Mouse (Mus musculus): ENCODE measurements at regions not wholly inside any gene's neighbourhood (a gene's known extent, or its start where the extent isn't known, plus 50 kb on each side); places are given as distances from the start of the nearest gene placed in this dataset.

DNA sequence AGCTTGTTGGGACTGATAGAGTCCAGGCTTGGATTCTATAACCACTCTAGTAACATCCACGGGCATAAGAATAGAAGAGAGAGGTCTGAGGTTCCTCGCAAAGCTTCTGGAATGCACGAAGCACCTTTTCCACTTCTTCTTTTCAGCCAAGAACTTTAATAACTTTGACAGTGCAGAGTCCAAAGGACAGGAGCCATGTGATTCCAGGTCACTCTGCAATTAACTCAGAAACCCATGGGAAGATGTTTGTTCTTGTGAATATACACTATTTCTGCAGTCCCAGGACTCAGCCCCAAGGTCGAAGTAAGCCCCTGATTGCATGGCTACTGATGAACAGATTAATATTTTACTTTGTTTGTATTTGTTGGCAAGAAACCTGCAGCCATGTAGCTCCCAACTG is 113.0 kb upstream of the Nxt1 start:
- DNase-seq (ENCODE audit: low spot score in 2 of 2), result no peak

DNA sequence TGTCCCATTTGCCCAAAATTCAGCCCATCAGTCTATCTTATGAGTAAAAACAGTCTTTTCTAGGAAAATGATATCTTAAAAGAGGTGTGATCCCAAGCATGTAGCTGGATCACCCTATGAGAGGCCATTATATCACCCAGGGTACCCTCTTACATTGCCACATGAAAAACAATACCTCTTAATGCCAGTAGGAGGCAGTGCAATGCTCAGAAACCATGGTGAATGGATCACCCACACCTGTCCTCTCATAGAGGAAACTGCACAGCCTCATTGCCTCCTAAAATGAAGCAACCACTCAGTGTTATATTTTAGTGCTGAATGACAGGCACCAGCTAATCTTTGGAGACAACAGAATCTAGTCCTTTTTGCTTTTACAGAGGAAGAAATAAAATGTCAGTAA is 114.0 kb upstream of the Nxt1 start:
- DNase-seq (ENCODE audit: low spot score in 2 of 2), result no peak

DNA sequence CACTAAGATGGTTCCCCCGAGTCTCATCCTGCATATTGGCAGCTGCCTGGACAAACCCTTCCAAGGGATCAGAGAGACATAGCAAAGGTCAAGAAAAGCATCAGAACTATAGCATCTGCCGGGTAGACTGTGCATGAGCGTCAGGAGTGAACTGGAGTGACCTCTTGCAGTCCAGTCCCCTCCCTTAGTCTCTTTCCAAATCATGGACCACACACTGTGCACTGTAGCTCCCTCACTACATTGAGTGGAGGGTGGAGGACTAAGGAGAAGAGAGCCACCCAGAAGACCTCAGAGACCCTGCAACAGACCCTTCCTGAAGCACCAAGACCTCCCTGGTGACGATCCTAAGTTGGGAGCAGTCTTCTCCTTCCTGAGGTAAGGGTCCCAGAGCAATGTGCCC is 107.8 kb upstream of the Cd93 start:
- no peak for DNase-seq (ENCODE audit: low spot score in 2 of 2)

DNA sequence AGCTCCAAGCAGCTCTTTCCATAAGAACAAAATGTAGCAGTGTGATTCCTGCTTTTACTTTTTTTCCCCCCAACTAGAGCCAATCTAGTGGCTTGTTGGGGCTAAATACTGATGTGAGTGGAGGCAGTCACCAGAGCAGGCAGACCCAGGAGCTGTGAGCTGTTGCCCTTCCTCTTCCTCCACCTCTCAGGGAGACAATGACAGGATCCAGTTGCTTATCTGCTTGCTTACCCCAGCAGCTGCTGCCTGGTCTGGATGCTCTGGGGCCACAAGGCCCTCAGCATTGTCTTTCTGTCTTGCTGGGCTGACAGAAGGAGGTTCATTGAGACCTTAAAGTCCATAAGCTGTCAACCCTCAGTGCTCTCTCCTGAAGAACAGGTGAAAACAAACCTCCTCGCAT is 106.3 kb upstream of the Cd93 start:
- no peak for DNase-seq (ENCODE audit: low spot score in 2 of 2)

DNA sequence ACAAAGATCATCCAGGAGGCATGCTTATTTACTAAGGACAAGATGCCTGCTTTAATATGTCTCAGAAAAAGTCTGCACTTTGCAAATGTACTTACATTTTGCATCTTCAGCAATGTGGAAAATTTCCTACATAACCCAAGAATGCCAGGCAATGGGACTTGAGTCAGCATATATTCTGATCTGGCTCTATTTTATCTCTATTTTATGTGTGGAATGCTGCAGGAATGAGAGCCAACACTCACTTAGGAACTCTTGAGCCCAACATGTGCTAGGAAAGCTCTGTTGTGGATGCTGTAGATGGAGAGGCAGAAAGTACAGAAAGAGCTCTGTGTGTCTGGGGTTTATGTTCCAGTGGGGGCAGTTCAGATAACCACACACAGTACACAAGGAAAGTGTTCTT is 99.0 kb upstream of the Cd93 start:
- DNase-seq (ENCODE audit: low spot score in 2 of 2), result no peak

DNA sequence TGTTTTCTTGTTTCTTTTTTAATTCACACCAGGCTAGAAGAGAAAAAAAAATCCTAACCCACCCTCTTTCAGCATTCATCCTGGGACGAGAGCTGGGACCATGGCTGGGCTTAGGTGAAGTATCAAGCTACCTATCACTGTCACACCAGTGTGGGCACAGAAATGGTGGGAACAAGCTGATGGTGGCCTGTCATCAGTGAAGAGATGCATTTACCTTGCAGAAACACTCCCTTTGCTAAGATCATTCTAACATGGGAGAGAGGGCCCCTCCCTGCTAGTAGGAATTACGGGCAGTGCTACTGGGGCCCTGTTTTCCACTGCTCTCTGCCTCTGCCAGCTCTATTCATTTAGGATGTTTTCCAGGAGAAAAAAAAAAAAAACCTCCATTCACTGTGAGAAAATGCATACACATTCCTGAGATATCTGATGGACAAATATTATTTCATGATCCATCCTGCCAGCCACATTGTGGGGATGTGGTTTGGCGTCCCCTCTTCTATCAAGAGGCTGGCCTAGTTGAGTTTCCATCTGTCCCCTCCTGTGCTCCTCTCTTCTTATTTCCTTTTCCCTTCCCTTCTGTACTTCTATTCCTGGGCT is 94.6 kb upstream of the Cd93 start:
- DNase-seq (ENCODE audit: low spot score in 2 of 2), result no peak

DNA sequence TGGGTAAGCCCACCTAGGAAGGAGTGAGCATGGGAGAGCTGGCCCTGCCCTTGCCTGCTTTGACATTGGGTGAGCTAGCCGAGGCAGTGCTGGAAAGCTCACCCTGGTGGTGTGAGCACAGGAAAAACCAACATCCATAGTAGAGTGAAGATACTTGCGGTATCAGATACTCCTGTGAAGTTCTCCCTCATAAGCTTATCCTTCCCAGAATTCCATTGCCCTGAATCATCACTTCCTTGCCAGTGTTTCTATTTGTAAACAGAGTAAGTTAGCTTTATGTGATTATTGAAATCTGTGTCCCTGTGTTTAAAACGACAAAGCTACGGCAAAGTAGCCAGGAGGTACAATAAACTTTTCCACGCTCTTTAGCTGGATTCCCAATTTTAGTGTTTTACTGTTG is 93.9 kb upstream of the Cd93 start:
- no peak for DNase-seq (ENCODE audit: low spot score in 2 of 2)

DNA sequence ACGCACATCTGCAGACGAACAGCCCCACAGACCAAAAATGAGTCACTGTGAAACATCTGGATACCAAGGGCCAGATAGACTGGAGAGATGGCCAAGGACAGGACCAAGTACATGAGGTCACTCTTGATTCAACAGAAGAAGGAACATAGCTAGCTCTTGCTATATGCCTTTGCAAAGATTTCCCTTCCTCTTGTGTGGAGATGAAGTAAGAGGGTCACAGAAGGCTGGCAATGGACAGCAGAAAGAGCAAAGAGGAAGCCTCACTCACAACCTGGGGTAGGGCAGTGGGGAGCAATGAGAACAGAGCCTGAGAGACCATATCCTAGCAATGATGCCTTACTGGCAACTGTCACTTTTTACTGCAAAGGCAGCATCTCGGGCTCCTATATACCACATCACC is 93.2 kb upstream of the Cd93 start:
- no peak for DNase-seq (ENCODE audit: low spot score in 2 of 2)

DNA sequence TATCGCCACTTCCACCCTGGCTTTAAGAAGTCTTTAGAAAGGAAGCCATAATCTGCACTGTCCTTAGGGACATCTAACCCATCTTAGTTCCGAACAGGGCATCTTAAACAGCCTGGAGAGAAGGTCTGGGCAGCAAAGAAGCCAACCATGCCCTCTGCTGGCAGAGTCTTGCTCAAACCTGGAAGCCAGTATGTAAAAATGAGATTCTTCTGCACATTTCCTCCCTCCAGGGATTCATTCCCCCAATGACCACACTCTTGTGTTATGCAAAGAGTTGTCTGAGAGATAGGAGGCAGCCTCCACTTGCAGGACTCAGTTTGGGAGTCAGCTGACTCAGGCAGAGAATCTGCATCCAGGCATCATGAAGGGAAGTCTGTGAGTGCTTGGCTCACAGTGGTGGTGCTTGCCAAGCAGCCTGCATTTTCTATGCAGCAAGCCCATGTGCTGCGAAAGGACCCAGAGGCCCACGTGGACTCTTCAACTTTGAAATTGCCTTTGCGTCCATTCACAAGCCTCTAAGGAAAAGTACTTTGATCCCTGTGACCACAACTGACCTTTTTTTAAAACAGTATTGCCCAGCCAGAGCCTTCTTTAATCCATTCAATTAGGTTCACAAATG is 92.3 kb upstream of the Cd93 start:
- no peak for DNase-seq (ENCODE audit: low spot score in 2 of 2)

DNA sequence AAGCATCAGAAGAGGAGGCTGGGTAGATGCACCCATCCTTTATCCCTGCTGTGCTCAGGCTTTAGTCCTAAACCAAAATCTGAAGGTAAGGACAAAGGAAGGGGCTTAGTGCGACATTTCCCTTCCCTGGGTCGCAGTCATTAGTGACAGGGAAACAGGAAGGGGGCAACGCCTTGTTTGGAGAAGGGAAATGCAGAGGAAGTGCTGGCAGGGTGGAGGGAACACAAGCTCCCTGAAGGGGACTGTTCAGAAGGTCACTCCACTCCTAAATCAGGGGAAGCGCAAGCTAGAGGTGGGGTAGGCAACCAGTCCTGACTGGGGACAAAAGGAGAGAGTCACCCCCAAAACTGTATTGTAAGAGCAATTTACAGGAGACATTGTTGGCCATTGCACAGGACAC is 88.7 kb upstream of the Cd93 start:
- DNase-seq (ENCODE audit: low spot score in 2 of 2), result no peak

DNA sequence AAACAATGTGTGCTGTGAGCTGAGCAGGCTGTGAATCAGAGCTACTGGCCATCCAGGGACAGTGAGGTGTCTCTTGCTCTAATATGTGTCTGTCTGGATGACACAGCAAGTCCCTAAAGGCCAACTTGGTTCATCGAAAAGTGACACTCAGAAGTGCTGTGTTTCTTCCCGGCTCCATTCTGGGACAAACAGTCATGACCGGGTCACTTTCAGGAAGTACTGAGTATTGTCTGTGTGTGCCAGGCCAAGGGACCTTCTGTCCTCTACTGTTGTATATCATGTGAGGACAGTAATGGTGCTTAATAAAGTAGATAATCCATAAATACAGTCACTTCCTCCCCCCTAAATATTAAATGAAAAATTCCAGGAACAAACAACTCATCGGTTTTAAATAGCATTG is 87.2 kb upstream of the Cd93 start:
- no peak for DNase-seq (ENCODE audit: low spot score in 2 of 2)

DNA sequence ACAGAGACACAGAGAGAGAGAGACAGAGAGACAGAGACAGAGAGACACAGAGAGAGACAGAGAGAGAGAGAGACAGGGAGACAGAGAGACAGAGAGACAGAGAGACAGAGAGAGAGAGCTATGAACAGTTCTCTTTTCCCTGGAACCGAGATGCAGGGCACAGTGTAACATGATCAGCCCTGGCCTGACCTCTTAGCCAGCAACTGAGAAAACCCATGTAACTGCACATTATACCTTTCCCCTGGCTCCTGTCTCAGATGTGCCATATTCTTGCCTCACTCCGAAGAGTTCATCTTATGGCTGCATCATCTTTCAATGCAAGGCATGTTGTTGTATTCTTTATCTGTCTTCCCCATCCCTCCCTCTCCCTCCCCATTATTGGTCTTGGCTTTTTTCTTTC is 86.5 kb upstream of the Cd93 start:
- no peak for DNase-seq (ENCODE audit: low spot score in 2 of 2)

DNA sequence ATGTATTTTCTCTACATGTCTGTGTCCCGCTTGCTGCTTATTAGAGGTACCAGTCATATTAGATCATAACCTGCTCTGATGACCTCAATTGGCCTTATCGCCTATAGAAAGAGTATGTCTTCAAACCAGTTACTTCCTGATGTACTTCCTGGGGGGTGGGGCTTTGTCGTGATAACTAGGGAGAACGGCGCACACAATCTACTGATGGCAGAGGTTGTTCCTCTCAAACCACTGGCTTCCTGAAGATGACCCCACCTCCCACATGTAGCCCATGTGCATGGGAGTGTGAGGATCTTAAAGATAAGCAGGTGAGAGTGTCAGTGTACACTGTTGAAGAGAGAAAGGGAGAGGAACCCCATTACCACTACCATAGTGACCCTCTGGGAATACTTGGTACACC is 84.4 kb upstream of the Cd93 start:
- no peak for DNase-seq (ENCODE audit: low spot score in 2 of 2)

DNA sequence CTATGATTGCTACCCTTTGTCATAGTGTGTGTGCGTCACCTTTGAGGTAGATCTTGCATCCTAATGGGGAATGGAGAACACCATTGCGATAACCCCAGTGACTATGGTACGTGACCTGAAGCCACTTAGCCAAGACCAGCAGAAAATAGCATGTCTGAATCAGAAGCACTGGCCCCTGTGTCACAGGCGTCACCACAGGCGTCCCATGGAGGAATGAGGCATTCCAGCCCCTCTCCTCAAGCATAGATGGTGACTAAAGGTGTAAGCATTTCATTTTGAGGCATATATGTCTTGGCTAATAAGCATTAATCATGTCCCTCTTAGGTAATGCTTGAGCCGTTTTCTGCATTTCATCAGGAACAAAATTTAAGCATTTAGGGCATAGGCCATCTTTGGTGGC is 82.1 kb upstream of the Cd93 start:
- DNase-seq (ENCODE audit: low spot score in 2 of 2), result no peak

DNA sequence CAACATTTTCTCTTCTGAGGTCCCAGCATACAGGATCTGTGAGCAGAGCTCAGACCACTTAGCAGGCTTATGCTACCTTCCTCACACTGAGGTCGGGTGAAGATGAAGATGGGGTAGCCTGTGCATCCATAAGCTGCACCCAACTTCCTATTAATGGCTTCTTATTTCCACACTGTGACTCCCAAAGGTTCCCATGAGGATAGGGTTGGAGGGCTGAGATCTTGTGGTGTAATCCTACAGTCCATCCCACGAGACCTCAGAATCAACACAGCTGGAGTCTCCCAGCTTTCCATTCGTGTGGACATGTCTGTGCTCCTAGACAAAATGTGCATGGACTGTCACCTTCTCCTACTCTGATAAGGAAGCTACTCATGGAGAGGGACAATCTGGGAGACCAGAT is 80.0 kb upstream of the Cd93 start:
- DNase-seq (ENCODE audit: low spot score in 2 of 2), result no peak

DNA sequence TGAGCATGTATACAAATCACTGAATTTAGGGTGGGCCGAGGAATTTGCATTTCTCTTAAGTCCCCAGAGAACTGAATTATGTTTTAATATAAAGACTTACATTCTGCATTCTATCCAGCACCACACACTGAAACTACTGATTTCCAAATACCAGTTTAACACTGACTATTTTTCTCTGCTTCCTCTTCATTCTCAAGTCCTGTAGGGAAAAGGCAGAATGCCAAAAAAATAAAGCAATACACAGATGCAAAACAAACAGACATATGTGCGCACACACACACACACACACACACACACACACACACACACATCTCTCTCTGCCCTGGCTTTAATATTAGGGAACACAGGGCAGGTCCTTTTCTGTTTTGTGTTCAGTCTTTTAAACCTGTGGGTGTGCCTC is 79.6 kb upstream of the Cd93 start:
- DNase-seq (ENCODE audit: low spot score in 2 of 2), result no peak

DNA sequence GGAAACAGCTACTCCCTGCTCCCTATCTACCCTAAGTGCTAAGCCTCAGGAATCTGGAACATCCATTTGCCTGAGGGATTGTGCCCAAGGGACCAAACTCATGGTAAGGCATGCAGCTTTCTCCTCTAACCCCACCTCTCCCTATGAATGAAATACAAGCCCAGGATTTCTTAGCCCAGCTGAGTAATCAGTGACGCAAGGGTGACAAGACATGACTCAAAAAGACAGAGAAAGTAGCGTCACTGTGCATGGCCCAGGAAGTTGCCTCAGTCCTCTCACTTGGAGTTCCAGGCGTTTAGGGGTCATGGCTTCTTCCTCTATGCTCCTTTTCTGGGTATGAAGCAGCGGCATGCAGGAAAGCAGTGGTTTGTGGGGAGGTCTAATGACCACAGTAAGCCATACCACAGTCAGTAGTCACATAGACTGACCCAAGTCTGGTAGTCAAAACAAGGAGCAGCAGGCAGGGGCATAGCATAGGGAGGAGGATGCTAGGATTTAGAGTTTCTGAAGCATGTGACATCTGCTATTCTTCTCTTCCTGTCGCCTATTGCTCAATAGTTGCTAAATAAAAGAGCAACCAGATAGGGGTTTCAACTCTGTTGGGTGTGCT is 78.7 kb upstream of the Cd93 start:
- DNase-seq (ENCODE audit: low spot score in 2 of 2), result no peak

DNA sequence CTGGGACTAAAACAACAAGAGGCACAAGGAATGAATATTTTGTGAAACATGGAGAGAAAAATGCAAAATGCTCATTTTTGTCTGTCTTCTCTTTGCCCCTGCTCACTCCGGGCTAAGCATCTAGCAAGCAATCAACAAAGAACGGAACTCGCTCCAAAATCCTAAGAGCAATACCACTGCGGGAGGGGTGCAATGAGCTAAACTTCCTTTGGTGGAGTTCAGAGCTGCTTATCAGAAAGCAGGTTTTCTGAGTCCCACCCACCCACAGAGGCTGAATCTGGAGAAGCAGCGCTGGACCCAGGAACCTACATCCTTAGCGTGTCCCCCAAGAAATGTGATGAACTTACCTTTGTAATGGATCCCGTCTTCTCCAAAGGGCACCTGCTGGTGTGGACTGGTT is 76.9 kb upstream of the Cd93 start:
- no peak for DNase-seq (ENCODE audit: low spot score in 2 of 2)

DNA sequence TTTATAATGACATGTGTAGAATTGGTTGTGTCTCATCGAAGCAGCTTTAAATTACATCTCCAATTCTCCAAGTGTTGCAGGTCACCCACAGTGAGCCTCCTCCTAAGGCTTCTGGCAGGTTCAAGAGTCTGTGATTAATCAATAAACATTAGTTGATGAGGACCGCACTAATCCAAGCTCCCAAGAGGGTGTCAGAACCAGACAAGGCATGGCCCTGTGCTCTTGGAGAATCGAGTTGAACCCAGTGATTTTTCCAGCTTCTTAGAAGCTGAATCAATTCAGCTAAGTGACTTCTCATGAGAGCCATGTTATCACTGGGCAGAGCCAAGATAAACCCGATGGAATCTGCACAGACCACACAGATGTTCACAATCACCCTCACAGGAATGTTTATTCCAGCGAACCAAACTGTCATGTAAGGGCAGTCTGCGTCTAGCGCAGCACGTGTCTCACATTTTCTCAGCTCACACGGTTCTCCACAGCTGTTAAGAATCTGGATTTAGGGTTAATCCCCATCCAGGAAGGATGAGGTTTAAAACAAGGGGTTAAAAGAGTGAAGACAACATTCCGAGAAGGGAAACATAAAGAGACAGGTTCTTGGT is 76.4 kb upstream of the Cd93 start:
- no peak for DNase-seq (ENCODE audit: low spot score in 2 of 2)

DNA sequence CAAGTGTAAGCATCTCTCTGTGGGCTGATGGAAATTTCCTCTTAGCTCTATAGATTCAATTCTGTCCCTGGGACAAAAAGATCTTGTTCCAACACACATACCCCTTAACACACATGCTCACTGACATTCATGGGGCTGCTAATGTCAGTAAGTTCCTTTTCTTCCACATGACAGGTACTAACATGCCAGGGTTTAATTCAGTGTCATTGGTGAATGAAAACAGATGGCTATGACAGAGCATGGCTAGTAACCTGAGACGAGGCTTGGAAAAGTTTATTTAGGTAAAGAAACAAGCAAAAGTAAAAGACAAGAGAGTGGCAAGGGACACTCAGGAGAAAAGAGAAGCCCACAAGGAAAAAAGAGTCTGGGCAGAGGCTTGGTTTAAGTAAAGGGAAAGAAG is 74.5 kb upstream of the Cd93 start:
- DNase-seq (ENCODE audit: low spot score in 2 of 2), result no peak

DNA sequence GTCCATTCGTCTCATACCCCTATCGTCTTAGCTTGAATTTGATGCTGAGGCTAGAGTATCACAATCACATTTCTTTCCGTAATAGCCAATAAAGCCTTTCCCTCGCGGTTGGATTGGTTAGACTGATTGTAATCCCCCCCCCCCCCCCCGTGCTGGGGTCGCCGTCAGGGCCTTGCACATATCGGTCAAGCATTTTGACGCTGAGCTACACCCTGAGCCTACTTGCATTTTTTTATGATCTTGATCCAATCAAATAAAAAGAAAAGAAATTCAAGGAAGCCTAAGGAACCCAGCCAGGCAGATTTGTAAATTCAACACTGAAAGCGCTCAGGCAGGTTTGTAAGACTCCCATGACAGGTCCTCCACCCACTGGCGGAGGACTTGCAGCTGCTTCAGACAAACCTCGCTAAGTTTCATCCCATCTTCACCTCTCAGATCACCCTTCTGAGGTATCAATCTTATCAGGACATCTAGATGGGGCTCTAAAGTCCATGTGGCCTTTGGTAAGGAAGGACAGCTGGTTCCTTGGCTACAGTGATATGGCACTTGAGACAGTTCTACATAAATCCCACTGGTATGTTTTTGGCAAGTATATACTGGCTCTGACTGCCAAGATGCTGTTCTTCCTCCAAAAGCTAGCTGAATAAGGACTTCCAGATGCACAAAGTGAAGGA is 66.8 kb upstream of the Cd93 start:
- DNase-seq (ENCODE audit: low spot score in 2 of 2), result no peak

DNA sequence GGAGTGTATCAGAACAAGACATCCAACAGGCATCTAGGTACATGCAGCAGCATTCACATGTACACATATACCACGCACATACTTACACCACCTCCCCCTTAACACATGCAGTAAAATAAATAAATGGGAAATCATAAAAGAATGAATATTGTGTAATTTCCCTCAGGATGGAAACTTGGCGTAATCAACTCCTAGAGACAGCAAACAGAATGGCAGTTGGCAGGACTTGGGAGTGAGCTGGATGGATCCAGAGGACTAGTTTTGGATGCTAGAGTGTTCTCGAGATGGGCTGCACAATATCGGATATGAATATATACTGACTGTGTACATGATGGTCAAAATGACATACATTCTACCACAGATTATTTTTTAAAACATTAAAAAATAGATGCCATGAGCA is 66.0 kb upstream of the Cd93 start:
- no peak for DNase-seq (ENCODE audit: low spot score in 2 of 2)

Data from adrenal gland, postnatal 4 days (tissue).